Mouse (Mus musculus) heart, embryonic 13.5 days (tissue): ENCODE data around the gene Arhgdib. TPM values are rescaled to one million over a fixed set of nuclear protein-coding genes. Genes with fewer than 3 reads are reported as not detected.

ENCODE experiments used
- ATAC-seq: fragments of 200-750 bp; cut with Nextera tagmentation; 2 replicates; pipeline ENCODE4 v1.8.0; 2017; ENCODE audit warnings: moderate TSS enrichment; ENCODE audit not compliant: insufficient number of reproducible peaks, low FRiP score, low TSS enrichment; ENCODE audit errors: extremely low read depth
- H3K27ac ChIP-seq: fragments of 300-500 bp; sonication (generic); replicated peaks from 2 replicates; pipeline ENCODE4 v1.5.1; 2015; ENCODE audit warnings: moderate library complexity, mild to moderate bottlenecking, inconsistent platforms
- H3K27me3 ChIP-seq: fragments of 300-500 bp; sonication (generic); replicated peaks from 2 replicates; pipeline ENCODE4 v1.6.1; 2015; ENCODE audit warnings: mild to moderate bottlenecking, inconsistent platforms
- H3K36me3 ChIP-seq: fragments of 300-500 bp; sonication (generic); 2 replicates; pipeline ENCODE4 v1.6.1; 2015; ENCODE audit warnings: mild to moderate bottlenecking, inconsistent platforms
- H3K4me1 ChIP-seq: fragments of 300-500 bp; sonication (generic); 2 replicates; pipeline ENCODE4 v1.6.1; 2015; ENCODE audit warnings: inconsistent platforms
- H3K4me2 ChIP-seq: fragments of 300-500 bp; sonication (generic); 2 replicates; pipeline ENCODE4 v1.6.1; 2015; ENCODE audit warnings: inconsistent platforms, mild to moderate bottlenecking, moderate library complexity
- H3K4me3 ChIP-seq: fragments of 300-500 bp; sonication (generic); 2 replicates; pipeline ENCODE4 v1.5.1; 2015; ENCODE audit warnings: moderate library complexity, mild to moderate bottlenecking, inconsistent platforms
- H3K9ac ChIP-seq: fragments of 300-500 bp; sonication (generic); 2 replicates; pipeline ENCODE4 v1.6.1; 2015; ENCODE audit warnings: inconsistent platforms, mild to moderate bottlenecking, moderate library complexity
- H3K9me3 ChIP-seq: fragments of 300-500 bp; sonication (generic); 2 replicates; pipeline ENCODE4 v1.6.1; 2016; ENCODE audit warnings: inconsistent platforms
- WGBS: fragments of 180-500 bp; shearing (Covaris S2); methylation state at CpG from one replicate; pipeline ENCODE4 v1.1.7; 2015; ENCODE audit warnings: mixed read lengths; 5-methylcytosine and 5-hydroxymethylcytosine counted together
- polyA plus RNA-seq: library from polyadenylated mRNA; unstranded; fragments of >200 nt; fragmentation: Nextera tagmentation; extraction: Ambion mirVana; gene quantifications from 2 replicates; pipeline ENCODE4 v1.2.1, GENCODE M21; 2015

Gene Arhgdib
- polyA plus RNA-seq, 1 experiment from 2014 or later = 85.1 TPM

DNA sequence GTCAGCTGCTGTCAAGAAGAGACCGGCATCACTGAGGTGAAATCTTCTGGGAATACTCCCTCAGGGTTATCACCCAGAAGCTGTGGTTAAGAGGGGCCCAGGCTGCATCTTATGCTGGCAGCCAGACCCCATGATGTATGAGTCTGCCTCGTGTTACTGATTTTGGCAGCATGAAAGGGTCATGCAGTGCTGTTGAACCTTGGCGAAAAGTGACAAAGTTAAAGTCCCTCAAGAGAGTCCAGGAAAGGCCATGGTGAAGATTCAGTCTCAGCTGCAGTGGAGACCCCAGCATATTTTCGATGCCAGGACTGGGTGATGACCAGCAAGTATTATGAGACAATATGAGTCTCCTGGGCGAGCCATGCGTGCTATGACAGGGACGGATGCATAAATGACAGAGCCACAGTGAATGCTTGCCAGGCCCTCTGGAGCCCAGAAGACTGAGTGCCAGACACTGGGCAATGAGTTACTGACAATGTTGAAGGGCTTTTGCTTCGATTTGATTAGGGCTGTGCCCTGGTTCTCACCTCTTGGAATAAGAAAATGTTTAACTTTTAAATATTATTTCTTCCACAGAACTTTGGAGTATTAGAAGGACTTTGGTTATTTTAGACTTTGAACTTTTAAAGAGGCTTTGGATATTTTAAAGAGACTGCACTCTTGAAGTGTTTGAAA, 25.8 kb downstream of the Arhgdib start:
- 68% methylated on average over 8 of the region's 8 CpGs for WGBS
- no peaks in the 10 kb centered on the region for H3K36me3 ChIP-seq
- no peak for ATAC-seq
- no peak overlapping the region for H3K9ac ChIP-seq
- H3K9me3 ChIP-seq = no peaks in the 10 kb centered on the region
- H3K4me1 ChIP-seq = peaks cover 22% of the 10 kb centered on the region
- no peak overlapping the region for H3K4me3 ChIP-seq
- H3K27ac ChIP-seq = no peak overlapping the region
- H3K27me3 ChIP-seq = no peaks in the 10 kb centered on the region
- H3K4me2 ChIP-seq = no peak overlapping the region

DNA sequence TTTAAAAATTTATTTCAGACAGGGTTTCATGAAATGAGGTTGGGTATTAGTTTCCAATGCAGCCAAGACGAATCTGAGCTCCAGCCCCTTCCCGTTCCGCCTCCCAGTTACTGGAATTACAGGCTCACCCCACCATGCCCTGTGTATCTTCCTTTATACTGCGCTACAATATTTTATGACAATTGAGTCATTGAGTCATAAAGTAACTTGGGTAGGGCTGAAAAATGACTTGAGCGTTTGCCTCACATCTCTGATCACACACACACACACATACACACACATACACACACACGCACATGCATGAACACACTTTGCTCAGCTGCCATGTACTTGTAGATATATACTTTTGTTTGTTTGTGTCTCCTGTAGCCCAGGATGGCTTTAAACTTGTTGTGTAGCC, 27.5 kb downstream of the Arhgdib start:
- no peaks in the 10 kb centered on the region for H3K9me3 ChIP-seq
- no peak for ATAC-seq
- H3K9ac ChIP-seq = no peak overlapping the region
- no peaks in the 10 kb centered on the region for H3K27me3 ChIP-seq
- no peak overlapping the region for H3K4me2 ChIP-seq
- 96% methylated on average over 6 of the region's 6 CpGs for WGBS
- H3K36me3 ChIP-seq = no peaks in the 10 kb centered on the region
- no peak overlapping the region for H3K4me3 ChIP-seq
- H3K4me1 ChIP-seq = peaks cover 27% of the 10 kb centered on the region
- no peak overlapping the region; the same call in 1 of the 2 replicates for H3K27ac ChIP-seq

DNA sequence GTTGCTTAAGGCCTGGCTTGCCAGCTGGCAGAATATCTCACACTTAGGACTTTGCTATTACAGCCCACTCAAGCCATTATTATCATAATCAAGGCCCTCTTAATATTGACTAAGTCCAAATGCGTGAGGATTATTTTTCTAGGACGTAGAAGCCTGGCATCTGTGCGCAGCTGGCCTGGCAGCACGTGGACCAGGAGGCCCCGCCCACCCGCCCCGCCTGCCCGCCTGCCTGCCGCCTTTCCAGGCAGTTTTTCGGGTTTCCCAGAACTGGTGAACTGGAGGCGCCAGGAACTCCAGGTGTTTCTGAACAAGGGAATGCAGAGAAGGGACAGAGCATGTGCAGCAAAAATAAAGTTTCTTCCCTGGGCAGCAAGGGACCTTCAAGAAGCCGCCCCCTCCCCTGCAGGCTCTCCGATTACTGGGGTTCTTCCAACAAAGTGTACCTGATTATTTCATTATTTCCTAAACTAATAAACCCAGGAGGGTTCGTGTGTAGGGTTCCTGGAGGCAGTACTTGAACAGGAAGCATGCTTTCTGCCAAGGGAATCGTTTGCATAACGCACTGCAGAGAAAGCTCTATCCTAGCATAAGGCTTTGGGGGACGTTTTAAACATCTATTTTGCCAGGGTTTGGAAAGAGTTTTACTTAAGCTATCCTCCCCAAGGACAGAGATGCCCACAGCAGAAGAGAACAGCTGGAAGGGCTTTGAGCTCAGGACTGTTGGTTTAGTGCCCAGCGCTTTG, 28.1 kb downstream of the Arhgdib start:
- ATAC-seq = no peak
- Histone ChIP-seq H3K9ac (peak overlapping the region; percentile 64), H3K4me1 (peaks cover 27% of the 10 kb centered on the region), H3K36me3 (no peaks in the 10 kb centered on the region), H3K4me3 (peak overlapping the region; percentile 28), H3K4me2 (peak overlapping the region; percentile 63), H3K27ac (peak overlapping the region; percentile 21), H3K27me3 (no peaks in the 10 kb centered on the region), H3K9me3 (no peaks in the 10 kb centered on the region)
- WGBS = 20% methylated on average over 18 of the region's 18 CpGs

DNA sequence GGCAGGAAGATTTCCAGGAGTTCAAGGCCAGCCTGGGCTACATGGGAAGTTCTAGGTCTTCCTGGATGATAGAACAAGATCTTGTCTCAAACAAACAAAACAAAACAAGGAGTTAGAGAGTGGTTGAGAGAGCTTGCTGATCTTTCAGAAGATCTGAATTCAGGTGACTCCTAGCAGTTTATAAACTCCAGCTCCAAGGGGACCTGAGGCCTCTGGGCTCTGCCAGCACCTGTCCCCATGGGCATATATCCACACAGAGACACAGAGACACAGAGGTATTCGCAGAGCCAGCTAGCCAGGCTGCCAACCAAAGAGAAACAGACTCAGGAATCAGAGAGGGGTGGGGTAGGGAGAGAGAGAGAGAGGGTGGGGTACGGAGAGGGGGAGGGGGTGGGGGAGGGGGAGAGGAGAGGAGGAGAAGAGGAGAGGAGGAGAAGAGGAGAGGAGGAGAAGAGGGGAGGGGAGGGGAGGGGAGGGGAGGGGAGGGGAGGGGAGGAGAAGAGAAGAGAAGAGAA, 28.9 kb downstream of the Arhgdib start:
- Histone ChIP-seq H3K4me3 (no peak overlapping the region), H3K9ac (no peak overlapping the region), H3K9me3 (no peaks in the 10 kb centered on the region), H3K4me2 (no peak overlapping the region), H3K4me1 (peaks cover 22% of the 10 kb centered on the region), H3K27me3 (0 out of 2 replicates have a peak, but pooled peaks cover 2% of the 10 kb centered on the region), H3K27ac (no peak overlapping the region), H3K36me3 (no peaks in the 10 kb centered on the region)
- no peak for ATAC-seq
- WGBS = 82% methylated on average over 1 of the region's 2 CpGs

DNA sequence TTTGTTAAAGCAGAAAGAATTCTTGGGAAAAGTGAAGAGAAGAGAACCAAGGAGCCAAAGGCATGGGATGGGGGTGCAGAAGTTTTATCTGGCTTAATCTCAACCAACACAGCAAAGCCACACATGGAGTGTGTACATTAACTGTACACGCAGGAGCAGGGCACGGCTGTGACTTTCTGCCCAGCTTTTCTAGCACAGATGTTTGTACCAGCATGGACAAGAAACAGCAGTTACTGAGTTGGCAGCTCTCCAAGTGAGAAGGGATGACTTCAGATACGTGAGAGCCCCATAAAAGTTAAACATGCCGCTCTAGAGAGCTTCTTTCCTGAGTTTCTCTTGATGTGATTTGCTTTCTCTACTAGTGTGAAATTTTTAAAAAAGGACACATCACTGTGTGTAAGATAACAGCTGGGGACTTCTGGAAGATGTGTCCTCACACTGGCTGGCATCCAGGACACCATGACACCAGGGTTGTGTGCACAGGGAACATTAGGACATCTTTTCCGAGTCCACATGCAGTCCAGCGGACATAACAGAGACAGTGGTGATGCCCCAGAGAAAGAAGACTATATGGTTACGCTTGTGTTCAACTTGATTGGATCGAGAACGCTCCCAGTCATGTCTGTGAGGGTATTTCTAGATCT, 31.3 kb downstream of the Arhgdib start:
- Histone ChIP-seq H3K4me1 (peaks cover 36% of the 10 kb centered on the region), H3K27me3 (0 out of 2 replicates have a peak, but pooled peaks cover 3% of the 10 kb centered on the region)
- ATAC-seq = no peak

DNA sequence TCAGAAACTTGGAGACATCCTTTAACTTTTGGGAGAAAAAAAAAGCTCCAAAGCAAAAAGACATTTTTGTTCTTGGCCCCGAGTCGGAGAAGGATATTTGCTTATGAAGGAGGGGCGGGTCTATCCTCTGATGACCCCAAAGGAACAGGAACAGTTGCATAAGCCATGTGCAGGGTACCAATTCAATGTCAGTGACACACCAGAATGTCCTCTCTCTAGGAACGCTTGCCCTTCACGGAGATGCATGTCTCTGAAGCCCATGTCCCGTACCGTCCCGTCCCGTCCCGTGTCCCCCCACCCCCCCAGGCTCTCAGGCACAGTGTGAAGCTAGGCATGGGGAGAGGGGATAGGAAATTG, 34.8 kb downstream of the Arhgdib start:
- Histone ChIP-seq H3K27ac (no peak overlapping the region), H3K4me1 (peaks cover 42% of the 10 kb centered on the region), H3K9me3 (no peaks in the 10 kb centered on the region), H3K4me3 (no peak overlapping the region), H3K9ac (no peak overlapping the region), H3K4me2 (no peak overlapping the region), H3K27me3 (0 out of 2 replicates have a peak, but pooled peaks cover 3% of the 10 kb centered on the region), H3K36me3 (no peaks in the 10 kb centered on the region)
- no peak for ATAC-seq
- WGBS = 77% methylated on average over 10 of the region's 10 CpGs

More for the DNA sequence above, 31.3 kb downstream of the Arhgdib start:
- Histone ChIP-seq H3K4me2 (no peak overlapping the region), H3K4me3 (no peak overlapping the region), H3K27ac (peak overlapping the region; percentile 48), H3K9me3 (no peaks in the 10 kb centered on the region), H3K36me3 (no peaks in the 10 kb centered on the region), H3K9ac (no peak overlapping the region)
- WGBS = 52% methylated on average over 9 of the region's 9 CpGs

DNA sequence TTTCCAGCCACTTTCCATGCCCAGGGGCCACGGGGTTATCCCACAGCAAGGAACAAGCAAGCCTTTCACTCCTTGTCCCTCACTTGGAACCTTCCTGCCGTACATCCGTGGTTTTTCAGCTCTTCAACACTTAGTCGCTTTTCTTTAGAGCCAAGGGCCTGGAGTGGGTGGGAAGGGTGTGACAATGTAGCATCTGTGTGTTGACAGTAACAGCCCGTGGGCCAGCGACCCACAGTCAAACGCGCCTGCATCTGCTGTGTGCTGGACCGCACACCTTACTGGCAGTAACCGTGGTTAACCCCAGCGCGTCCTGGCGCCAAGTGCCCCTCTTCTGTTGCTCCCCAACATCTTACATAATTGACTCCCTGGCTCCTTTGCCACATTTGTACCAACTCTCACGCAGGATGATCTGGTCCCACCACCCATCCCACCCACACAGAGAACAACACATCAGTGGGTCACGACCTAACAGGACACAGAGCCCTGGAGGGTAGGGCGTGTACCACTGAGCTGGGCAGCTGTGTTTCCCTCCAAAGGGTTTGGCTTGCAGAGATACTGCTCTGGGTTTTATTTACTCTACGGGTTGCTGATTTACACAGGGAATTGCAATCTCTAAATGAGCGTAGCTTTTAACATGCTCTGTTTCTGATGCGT, 35.3 kb downstream of the Arhgdib start:
- Histone ChIP-seq H3K9ac (no peak overlapping the region), H3K4me2 (no peak overlapping the region), H3K4me1 (peaks cover 42% of the 10 kb centered on the region), H3K27ac (no peak overlapping the region), H3K27me3 (0 out of 2 replicates have a peak, but pooled peaks cover 3% of the 10 kb centered on the region), H3K9me3 (no peaks in the 10 kb centered on the region), H3K4me3 (no peak overlapping the region), H3K36me3 (no peaks in the 10 kb centered on the region)
- WGBS = 68% methylated on average over 19 of the region's 19 CpGs
- no peak for ATAC-seq

DNA sequence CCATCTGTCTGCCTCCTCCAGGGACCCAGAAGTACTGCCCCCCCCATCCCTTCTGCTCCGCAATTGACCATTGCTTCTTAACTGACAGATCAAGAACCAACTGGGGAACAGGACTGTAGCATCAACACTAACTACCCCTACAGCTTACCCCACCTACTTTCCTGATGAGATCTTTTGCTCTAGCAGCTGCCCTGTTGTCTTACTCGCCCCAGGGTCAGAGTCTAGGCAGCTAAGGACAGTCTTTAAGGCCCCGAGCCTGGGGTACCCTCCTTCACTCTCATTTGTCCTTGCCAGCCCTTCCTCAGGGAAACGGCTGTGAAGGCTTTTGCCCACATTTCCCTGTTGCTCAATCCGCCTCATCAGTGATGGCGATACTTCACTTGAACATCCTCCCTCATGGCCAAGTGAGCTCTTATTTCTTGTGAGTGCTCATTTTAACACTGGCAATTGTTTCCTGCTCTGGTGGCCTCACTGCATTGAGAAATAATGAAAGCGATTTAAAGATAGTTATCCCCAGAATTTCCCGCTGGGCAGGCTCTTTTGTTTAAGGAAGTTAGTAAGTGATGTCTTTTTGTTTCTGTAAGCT, 37.7 kb downstream of the Arhgdib start:
- Histone ChIP-seq H3K27ac (no peak overlapping the region), H3K9ac (no peak overlapping the region), H3K4me3 (no peak overlapping the region), H3K9me3 (no peaks in the 10 kb centered on the region), H3K36me3 (no peaks in the 10 kb centered on the region), H3K27me3 (0 out of 2 replicates have a peak, but pooled peaks cover 3% of the 10 kb centered on the region), H3K4me1 (peaks cover 32% of the 10 kb centered on the region), H3K4me2 (no peak overlapping the region)
- 60% methylated on average over 8 of the region's 8 CpGs for WGBS
- ATAC-seq = no peak

DNA sequence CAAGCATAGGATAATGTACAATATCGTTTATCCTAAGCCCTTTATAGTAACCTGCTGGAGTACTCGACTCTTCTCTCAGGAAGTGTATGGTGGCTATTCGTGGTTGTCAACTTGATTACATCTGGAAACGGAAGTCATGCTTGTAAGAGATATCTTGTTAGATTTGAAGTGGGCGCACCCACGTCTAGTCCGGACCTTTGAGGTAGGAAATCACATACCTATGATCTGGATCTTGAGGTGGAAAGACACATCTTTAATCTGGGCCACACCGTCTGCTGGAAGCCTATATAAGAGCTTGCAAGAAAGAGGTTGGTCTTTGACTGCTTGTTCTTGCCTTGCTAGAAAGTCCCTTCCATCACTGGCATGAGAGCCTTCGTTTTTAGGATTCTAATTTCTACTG, 39.2 kb downstream of the Arhgdib start:
- peaks cover 47% of the 10 kb centered on the region for H3K4me1 ChIP-seq
- H3K9ac ChIP-seq = no peak overlapping the region
- no peak overlapping the region for H3K4me3 ChIP-seq
- no peaks in the 10 kb centered on the region for H3K27me3 ChIP-seq
- H3K27ac ChIP-seq = no peak overlapping the region
- H3K4me2 ChIP-seq = no peak overlapping the region
- no peak for ATAC-seq
- H3K9me3 ChIP-seq = no peaks in the 10 kb centered on the region
- 73% methylated on average over 9 of the region's 9 CpGs for WGBS
- H3K36me3 ChIP-seq = no peaks in the 10 kb centered on the region

DNA sequence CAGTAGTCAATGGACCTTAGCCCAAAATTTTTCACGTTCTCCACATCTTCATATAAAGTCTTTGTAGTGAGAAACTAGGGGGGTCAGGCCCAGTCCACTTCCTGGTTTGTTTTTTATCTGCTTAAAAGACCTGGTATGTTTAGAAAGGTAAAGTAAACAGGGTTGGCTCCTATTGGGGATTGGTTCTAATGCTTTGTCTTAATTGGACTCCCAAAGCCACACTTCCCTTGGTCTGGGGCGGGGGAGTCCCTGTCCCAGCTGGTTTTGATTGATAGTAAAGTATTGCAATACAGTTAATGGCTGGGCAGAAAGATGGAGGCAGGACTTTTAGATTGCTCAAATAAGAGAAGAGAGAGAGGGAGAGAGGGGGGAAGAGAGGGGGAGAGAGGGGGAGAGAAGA, 40.7 kb downstream of the Arhgdib start:
- H3K4me1 ChIP-seq = peaks cover 43% of the 10 kb centered on the region
- no peaks in the 10 kb centered on the region for H3K9me3 ChIP-seq
- no peak for ATAC-seq
- H3K4me3 ChIP-seq = no peak overlapping the region
- WGBS = 69% methylated on average over 2 of the region's 2 CpGs
- H3K4me2 ChIP-seq = no peak overlapping the region
- H3K36me3 ChIP-seq = no peaks in the 10 kb centered on the region
- H3K27ac ChIP-seq = no peak overlapping the region
- no peak overlapping the region for H3K9ac ChIP-seq
- H3K27me3 ChIP-seq = no peaks in the 10 kb centered on the region
